Mouse (Mus musculus) kidney, postnatal 10 days (tissue): Measurements from ENCODE around the gene Traf1.

Experiments used
- DNase-seq: peaks from one replicate; pipeline ENCODE4 v3.0.0; 2021; ENCODE audit warnings: mixed read lengths

Traf1 gene

GRCm38 (mm10) chr2:34940246-34940645 lies 21.3 kb downstream of the Traf1 start:
- no peak for DNase-seq

- DNase-seq: no peak
Observed at GRCm38 (mm10) chr2:34938269-34939208, 23.0 kb downstream of the Traf1 start.

- DNase-seq: no peak
Observed at GRCm38 (mm10) chr2:34937460-34937859, 24.1 kb downstream of the Traf1 start.

- DNase-seq: no peak
Observed at GRCm38 (mm10) chr2:34927320-34927719, 34.3 kb downstream of the Traf1 start.

- DNase-seq: no peak
Observed at GRCm38 (mm10) chr2:34922729-34923128, 38.8 kb downstream of the Traf1 start.

- no peak for DNase-seq
Observed at GRCm38 (mm10) chr2:34920144-34920543, 41.4 kb downstream of the Traf1 start.

- DNase-seq: no peak
Observed at GRCm38 (mm10) chr2:34915103-34915502, 46.5 kb downstream of the Traf1 start.

GRCm38 (mm10) chr2:34914823-34915082 lies 46.8 kb downstream of the Traf1 start:
- no peak for DNase-seq

GRCm38 (mm10) chr2:34914069-34914822 lies 47.3 kb downstream of the Traf1 start:
- DNase-seq: peak; percentile 64

- peak; percentile 64 for DNase-seq
Observed at GRCm38 (mm10) chr2:34913218-34914068, 48.1 kb downstream of the Traf1 start, which contains the start of gene Phf19. Gene Phf19 (minus strand): TSS chr2:34914026.

- no peak for DNase-seq
Observed at GRCm38 (mm10) chr2:34912613-34913012, 49.0 kb downstream of the Traf1 start.

- no peak for DNase-seq
Observed at GRCm38 (mm10) chr2:34911871-34912270, 49.7 kb downstream of the Traf1 start.

GRCm38 (mm10) chr2:34909719-34910118 lies 51.9 kb downstream of the Traf1 start:
- no peak for DNase-seq

GRCm38 (mm10) chr2:34906861-34907604 lies 54.5 kb downstream of the Traf1 start:
- peak; percentile 73 for DNase-seq

- DNase-seq: peak; percentile 28
Observed at GRCm38 (mm10) chr2:34906426-34906825, 55.1 kb downstream of the Traf1 start.

GRCm38 (mm10) chr2:34904849-34905542 lies 56.6 kb downstream of the Traf1 start:
- peak; percentile 99 for DNase-seq

- DNase-seq: no peak
Observed at GRCm38 (mm10) chr2:34903652-34904405, 57.7 kb downstream of the Traf1 start.

GRCm38 (mm10) chr2:34903191-34903590 lies 58.4 kb downstream of the Traf1 start:
- DNase-seq: no peak

- DNase-seq: peak; percentile 46
Observed at GRCm38 (mm10) chr2:34902731-34903130, 58.8 kb downstream of the Traf1 start.

- DNase-seq: no peak
Observed at GRCm38 (mm10) chr2:34901726-34902125, 59.8 kb downstream of the Traf1 start.

GRCm38 (mm10) chr2:34900412-34900811 lies 61.2 kb downstream of the Traf1 start:
- no peak for DNase-seq
